Mouse (Mus musculus): ENCODE results near the gene H2-DMb2.

- TF ChIP-seq POLR2A (IDR thresholded peaks at IDR 0.05; ENCODE audit: control insufficient read depth, extremely low read depth, insufficient read depth, low read length, poor library complexity): peak; percentile 75; the same call in 1 of the 2 replicates
- TF ChIP-seq CTCF (IDR thresholded peaks at IDR 0.05; ENCODE audit: borderline replicate concordance, control insufficient read depth, extremely low read depth, insufficient read depth, low read length, poor library complexity): peak; percentile 37; the same call in 1 of the 2 replicates
Observed at GRCm38 (mm10) chr17:34197904-34198520, 54.9 kb downstream of the H2-DMb2 start.

All from thymus, adult 2 months (tissue).